Mouse (Mus musculus): ENCODE measurements around the gene Selenof.

DNA sequence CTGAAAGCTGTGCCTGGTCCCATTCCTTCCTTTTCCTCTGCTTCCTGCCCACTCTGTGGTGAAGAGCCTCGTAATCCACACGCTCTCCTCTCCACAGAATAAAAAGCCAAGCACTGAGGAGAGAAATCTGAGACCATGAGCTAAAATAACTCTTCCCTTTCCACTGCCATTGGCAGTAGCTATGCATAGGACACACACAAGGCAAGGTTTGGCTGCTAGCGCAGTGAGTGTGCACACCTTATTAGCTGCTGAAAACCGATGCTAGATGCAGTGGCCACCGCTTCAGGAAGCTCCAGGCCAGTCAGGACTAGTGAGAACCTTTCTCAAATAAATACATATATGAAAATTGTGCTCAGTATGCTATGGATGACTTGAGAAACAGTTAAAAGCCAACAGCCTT is 20.1 kb upstream of the Selenof start:
- TF ChIP-seq CTCF (IDR thresholded peaks at IDR 0.05; ENCODE audit: control insufficient read depth, insufficient read depth, insufficient replicate concordance, low read depth, low read length), result no peak
- no peak for TF ChIP-seq POLR2A (IDR thresholded peaks at IDR 0.05; ENCODE audit: control insufficient read depth, low read depth, low read length)

All from testis, adult 2 months (tissue).